Mouse (Mus musculus) adipocyte (in vitro differentiated cells): ENCODE measurements around the gene Asxl2.
"Not testable (repeated sequence)": the region's sequence is repeated elsewhere in the genome, so short reads cannot be mapped to it uniquely, and the experiment has no call there.

Experiments
- DNase-seq: peaks from one replicate; pipeline ENCODE4 v3.0.0-alpha.2; 2016; ENCODE audit warnings: low spot score

The Asxl2 gene

DNA sequence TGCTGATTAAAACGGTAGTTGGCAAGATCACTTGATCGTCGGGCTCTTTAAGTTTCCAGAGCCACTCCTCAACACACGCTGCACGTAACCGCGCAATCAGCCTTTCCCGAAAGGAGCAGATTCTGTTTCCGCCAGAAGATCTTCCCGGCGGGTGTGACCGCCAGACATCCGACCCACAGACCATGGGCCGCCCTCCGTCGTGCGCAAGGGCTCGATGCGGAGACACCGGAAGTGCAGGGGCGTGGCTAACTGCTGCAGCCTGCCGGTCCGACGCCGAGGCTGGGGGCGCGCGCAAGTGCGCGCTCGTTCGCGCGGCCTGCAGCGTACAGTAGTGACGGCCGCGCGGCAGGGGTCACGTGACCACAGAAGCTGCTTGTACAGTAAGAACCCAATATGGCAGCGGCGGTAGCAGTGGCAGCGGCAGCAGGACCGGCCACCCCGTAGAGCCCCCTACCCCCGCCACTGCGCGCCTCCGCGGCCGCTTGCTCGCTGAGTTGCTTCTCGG lies at the start of gene Asxl2:
Asxl2 (plus strand) TSS at position 328 of the 505 bp plus-strand sequence.
- DNase-seq: peak; percentile 98

GRCm38 (mm10) chr12:3377190-3377589 lies 49.5 kb upstream of the Asxl2 start:
- no peak for DNase-seq

DNA sequence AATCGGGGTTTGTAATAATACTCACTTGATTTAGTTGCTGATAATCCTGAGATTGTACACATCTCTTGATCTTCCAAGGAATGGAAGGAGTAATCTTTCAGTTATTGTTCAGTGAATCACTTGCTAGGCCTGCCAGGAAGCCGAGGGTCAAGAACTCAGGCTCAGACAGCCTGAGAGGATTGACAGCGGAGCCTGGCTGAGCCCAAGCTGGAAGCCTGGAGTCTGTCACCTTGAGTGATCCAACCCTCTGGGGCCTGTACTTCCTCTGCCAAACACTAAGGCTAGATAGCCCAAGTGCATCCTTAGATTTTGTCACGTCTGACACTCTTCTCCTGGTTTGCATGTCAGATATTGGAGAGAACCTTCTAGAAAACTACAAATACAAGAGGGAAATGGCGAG lies 48.9 kb upstream of the Asxl2 start:
- no peak for DNase-seq

GRCm38 (mm10) chr12:3384860-3385259 lies 41.8 kb upstream of the Asxl2 start:
- no peak for DNase-seq

DNA sequence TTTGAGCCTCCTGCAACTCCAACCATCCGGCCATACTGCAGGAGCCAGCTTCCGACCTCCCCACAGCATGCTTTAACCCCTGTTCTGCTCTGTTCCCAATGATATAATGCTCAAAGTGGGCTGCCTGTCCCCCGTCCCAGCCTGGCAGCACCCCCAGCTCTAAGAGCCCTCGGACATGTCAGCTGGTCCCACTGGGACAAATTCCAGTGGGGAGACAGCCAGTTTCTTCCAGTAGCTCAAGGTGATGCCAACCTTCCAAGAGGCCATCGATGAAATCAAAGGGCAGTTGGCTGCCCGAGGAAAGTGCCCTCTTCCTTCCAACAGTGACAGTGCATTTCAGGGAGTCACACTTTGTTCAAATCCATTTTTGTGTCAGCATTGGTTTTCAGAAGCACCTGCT lies 41.4 kb upstream of the Asxl2 start:
- no peak for DNase-seq

GRCm38 (mm10) chr12:3385940-3386339 lies 40.7 kb upstream of the Asxl2 start:
- no peak for DNase-seq

- DNase-seq: no peak
These were observed 38.8 kb upstream of the Asxl2 start for GRCm38 (mm10) chr12:3387891-3388290.

- DNase-seq: no peak
These were observed 37.3 kb upstream of the Asxl2 start for GRCm38 (mm10) chr12:3389394-3389793.

GRCm38 (mm10) chr12:3390071-3390470 lies 36.6 kb upstream of the Asxl2 start:
- DNase-seq: no peak

DNA sequence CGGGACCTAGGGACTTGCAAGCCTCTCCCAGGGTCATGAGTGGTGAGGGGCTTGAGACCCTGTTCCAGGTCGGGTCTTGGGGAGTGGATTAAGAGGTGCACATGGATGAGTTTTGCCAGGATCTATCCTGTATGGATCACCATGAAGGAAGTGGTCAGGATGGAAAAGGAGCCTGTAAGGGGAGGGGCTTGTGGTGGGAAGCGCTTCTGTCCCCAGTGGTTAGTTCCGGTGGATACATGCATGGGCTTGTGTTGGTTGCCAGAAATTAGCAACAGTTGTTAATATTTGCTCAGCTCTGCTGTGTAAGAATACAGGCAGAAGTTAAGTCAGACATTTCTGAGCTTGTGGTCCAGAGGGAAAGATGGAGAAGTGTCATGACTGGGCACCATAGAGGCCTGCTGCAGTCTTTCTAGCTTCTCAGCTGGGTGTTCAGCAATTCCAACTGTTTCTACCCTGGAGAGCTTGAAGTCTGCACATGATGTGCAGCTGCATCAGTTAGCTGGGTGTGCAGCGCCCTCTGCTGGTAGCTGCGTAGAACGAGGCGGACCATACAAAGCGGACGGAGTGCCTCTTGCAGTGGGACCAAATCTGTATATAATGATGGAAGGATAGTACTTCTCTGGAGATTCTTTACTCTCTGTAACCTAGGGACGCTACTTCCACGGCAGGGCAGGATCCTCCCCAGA lies 35.9 kb upstream of the Asxl2 start:
- DNase-seq: peak; percentile 78

- DNase-seq: no peak
These were observed 35.4 kb upstream of the Asxl2 start for GRCm38 (mm10) chr12:3391276-3391675.

DNA sequence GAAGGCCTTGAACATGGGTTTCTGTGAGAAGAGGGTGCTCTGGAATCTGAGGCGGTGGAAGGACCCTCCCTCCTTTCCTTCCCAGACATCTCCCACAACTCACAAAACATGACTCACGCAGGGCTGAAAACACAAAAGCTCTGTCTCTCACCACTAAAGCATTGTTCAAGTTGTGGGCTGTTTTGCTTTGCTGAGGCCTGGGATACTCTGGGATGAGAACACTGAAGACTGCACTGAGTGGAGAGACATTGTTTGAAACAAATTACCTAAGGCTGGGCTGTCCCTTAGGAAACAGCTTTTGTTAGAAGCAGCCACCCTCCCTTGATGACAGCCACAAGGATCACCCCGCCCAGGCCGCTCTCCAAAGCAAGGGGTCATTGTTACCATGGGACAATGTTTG lies 33.5 kb upstream of the Asxl2 start:
- DNase-seq: no peak

GRCm38 (mm10) chr12:3396931-3397330 lies 29.7 kb upstream of the Asxl2 start:
- DNase-seq: no peak

DNA sequence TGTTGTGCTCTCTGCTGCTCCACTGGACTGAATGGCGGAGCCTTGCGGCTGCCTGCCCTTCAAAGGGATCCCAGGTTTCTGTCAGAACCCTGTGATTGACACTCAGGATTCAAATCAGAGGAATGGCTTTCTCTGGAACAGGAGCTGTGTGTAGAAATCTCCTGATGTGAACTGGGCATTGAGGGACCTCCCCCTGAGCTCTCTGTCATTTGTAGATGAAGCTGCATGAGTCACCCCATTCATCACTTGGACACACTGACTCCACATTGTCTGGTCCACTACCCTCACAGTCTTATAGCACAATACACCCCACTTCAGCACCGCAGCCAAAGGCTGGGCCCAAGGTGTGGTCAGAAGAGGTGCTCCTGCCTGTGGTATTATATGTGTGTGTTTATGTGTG lies 21.0 kb upstream of the Asxl2 start:
- DNase-seq: not testable (repeated sequence)

DNA sequence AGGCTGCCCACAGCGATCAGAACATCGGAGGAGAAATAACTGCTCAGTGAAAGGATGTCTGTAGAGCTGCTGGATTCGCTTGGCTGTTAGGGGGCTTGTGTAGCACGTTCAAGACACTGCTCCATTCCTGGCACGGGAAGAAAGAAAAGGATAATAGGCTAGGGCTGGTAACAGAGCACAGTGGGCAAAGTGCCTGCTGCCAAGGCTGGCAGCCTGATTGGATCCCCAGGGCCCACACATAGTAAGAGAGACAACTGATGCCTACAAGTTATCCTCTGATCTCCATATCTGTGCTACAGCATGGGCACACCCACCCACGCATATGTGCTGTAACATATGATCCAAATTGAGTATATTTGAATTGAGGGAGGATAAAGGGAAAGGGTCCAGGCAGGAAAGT lies 20.1 kb upstream of the Asxl2 start:
- DNase-seq: no peak

- DNase-seq: no peak
These were observed 11.7 kb upstream of the Asxl2 start for GRCm38 (mm10) chr12:3414956-3415355.

GRCm38 (mm10) chr12:3418761-3419160 lies 7.9 kb upstream of the Asxl2 start:
- DNase-seq: no peak

DNA sequence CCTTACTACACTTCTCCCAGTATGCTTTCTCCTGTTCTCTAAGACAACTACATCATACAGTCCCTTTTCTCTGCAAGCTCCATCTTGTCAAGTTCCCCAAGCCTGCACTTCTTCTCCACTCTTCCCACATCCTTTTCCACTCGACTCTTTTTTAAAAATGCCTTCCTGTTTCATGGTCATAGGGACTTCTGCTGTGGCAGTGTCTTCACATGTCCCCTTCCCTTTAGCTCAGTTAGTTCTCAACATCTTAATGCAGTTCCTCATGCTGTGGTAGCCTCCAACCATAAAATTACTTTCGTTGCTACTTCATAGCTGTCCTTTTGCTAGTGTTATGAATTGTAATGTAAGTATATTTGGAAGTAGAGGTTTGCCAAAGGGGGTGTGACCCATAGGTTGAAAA lies 6.1 kb upstream of the Asxl2 start:
- no peak for DNase-seq

- DNase-seq: no peak
These were observed 3.9 kb upstream of the Asxl2 start for GRCm38 (mm10) chr12:3422786-3423185.

DNA sequence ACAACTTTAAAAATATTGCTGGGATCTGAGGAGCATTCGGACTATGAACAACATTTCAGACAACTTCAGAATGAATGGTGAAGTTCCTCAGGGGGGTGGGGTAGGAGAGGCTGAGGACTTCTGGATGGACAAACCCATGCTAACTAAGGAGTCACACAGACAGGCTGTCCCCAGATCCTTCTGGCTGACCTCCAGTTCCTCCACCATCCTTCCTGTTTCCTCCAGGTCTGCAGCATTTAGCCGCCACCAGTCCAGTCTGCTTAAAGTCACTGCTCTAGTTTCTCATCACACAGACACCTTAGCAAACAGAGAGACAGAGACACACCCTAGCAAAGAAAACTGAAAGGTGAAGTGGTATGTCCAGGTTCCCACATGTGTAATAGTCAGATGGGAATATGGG lies 2.5 kb upstream of the Asxl2 start:
- DNase-seq: no peak

- DNase-seq: peak; percentile 78
These were observed 999 bp upstream of the Asxl2 start for GRCm38 (mm10) chr12:3425375-3426341.

DNA sequence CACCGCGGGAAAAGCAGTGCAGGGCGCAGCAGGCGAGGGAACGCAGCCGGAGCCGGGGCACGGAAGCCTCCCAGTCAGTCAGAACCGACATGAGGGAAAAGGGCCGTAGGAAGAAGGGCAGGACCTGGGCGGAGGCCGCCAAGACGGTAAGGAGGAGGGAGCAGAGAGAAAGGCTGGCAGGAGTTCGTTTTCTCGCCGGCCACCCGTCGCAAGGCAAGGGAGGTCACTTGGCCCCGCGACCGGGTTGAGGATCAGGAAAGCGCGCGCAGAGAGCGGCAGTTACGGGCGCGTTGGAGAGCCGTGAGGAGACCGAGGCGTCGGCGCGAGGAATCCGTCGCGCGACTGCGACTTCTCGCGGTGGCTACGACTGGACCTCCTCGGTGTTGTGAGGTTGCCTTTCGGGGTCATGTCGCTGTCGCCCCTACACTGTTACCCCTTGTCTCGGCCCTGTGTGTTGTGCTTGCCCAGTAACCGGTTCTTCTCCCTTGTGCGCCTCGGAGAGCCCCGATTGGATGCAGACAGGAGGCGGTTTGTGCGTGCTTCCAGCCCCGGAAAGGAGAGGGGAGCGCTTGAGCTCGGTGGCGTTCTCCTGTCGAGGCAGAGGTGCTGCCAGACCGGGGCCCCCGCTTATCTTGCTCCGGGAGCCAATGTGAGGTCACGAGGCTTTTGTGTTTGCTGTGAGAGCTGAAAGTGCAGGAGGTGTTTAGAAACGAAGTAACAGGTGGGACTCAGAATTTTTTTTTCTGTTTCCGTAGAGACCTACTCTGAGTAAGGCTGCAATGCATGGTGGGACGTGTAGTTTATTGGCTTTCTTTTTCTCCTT lies 621 bp downstream of the Asxl2 start:
- peak; percentile 74 for DNase-seq
